8 mouse cellular contexts compared by ENCODE assay signal in the genomic region with DNA sequence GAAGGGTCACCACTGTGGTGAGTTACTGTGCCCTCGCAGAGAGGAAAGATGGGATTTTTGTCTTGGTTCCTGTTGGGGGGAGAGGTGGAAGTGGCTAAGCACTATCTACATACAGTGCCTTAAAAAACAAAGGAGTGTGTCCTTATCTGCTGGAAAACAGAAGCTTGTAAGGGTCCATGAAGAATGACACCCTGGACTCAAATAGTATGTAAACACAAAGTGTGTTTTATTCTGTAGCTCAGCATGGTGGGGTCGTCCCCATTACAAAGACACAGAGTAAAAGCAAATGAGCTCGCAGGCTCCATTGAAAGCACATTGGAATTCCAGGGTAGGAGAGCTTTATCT. TPM values are rescaled to one million over a fixed set of nuclear protein-coding genes. Genes with fewer than 3 reads are reported as not detected.
A peak's percentile ranks its signal among the peaks of the same experiment; 100 is the strongest.
DNase-seq lines count a peak whose midpoint lies in the region; ATAC-seq and TF ChIP-seq lines count a peak whose summit lies in the region.

No protein-coding gene starts in this region.

- H3K4me3 ChIP-seq in heart, embryonic 12.5 days = peak overlapping the region; percentile 73
- H3K4me3 ChIP-seq in G1E (ENCODE audit: low read depth, low read length) = peak overlapping the region; percentile 86
- H3K4me3 ChIP-seq in forebrain, embryonic 14.5 days (ENCODE audit: low read depth, low read length) = peak overlapping the region; percentile 68
- peak overlapping the region; percentile 92 for H3K4me3 ChIP-seq in liver, embryonic 16.5 days (ENCODE audit: low read depth, low read length)

- H3K27ac ChIP-seq in heart, embryonic 12.5 days (ENCODE audit: poor library complexity, severe bottlenecking) = peak overlapping the region; percentile 92
- H3K27ac ChIP-seq in forebrain, embryonic 14.5 days (ENCODE audit: low read depth, low read length) = 0 out of 2 replicates have a peak overlapping the region, but pooled peaks have one; percentile 80
- peak overlapping the region; percentile 93 for H3K27ac ChIP-seq in liver, embryonic 16.5 days (ENCODE audit: low read length)

- no peak for TF ChIP-seq CTCF in G1E (IDR thresholded peaks at IDR 0.05; ENCODE audit: low read depth, low read length)

- H3K27me3 ChIP-seq in heart, embryonic 12.5 days (replicated peaks) = no peaks in the 10 kb centered on the region
- no peaks in the 10 kb centered on the region for H3K27me3 ChIP-seq in G1E (ENCODE audit: insufficient read depth, low read length)
- H3K27me3 ChIP-seq in forebrain, embryonic 14.5 days (replicated peaks; ENCODE audit: control insufficient read depth, insufficient read depth, low read length) = no peaks in the 10 kb centered on the region
- H3K27me3 ChIP-seq in liver, embryonic 16.5 days (ENCODE audit: control insufficient read depth, insufficient read depth, low read depth, low read length) = no peaks in the 10 kb centered on the region

- H3K9me3 ChIP-seq in heart, embryonic 12.5 days (replicated peaks) = no peaks in the 10 kb centered on the region
- H3K9me3 ChIP-seq in G1E (replicated peaks) = no peaks in the 10 kb centered on the region
- no peaks in the 10 kb centered on the region for H3K9me3 ChIP-seq in forebrain, embryonic 14.5 days (replicated peaks; ENCODE audit: control insufficient read depth, low read length)
- H3K9me3 ChIP-seq in liver, embryonic 16.5 days (replicated peaks; ENCODE audit: control insufficient read depth, low read length) = no peaks in the 10 kb centered on the region

- peak overlapping the region; percentile 80 for H3K4me2 ChIP-seq in heart, embryonic 12.5 days
- H3K4me2 ChIP-seq in forebrain, embryonic 14.5 days (ENCODE audit: low read length) = peak overlapping the region; percentile 74
- peak overlapping the region; percentile 88 for H3K4me2 ChIP-seq in liver, embryonic 16.5 days (ENCODE audit: low read depth, low read length)

- H3K36me3 ChIP-seq in heart, embryonic 12.5 days = peaks cover 11% of the 10 kb centered on the region
- peaks cover 37% of the 10 kb centered on the region for H3K36me3 ChIP-seq in G1E (replicated peaks)
- no peaks in the 10 kb centered on the region for H3K36me3 ChIP-seq in forebrain, embryonic 14.5 days (ENCODE audit: control insufficient read depth, insufficient read depth, low read length)
- H3K36me3 ChIP-seq in liver, embryonic 16.5 days (ENCODE audit: control insufficient read depth, insufficient read depth) = no peaks in the 10 kb centered on the region

- H3K4me1 ChIP-seq in heart, embryonic 12.5 days (replicated peaks) = peaks cover 11% of the 10 kb centered on the region
- peaks cover 15% of the 10 kb centered on the region for H3K4me1 ChIP-seq in G1E (ENCODE audit: insufficient read depth, low read depth, low read length)
- H3K4me1 ChIP-seq in forebrain, embryonic 14.5 days (ENCODE audit: control insufficient read depth, insufficient read depth, low read length) = peaks cover 6% of the 10 kb centered on the region; the same call in 1 of the 2 replicates
- peaks cover 12% of the 10 kb centered on the region for H3K4me1 ChIP-seq in liver, embryonic 16.5 days (ENCODE audit: control insufficient read depth, low read depth, low read length)

- no peak for DNase-seq in heart, postnatal 4 days
- DNase-seq in G1E (ENCODE audit: low spot score) = no peak
- DNase-seq in forebrain, embryonic 14.5 days (ENCODE audit: low spot score) = no peak
- DNase-seq in ovary, postnatal 14 days (ENCODE audit: low spot score) = no peak
- no peak for DNase-seq in cerebellum, postnatal 4 days (ENCODE audit: low spot score in 2 of 2)

- WGBS in heart, embryonic 12.5 days = 26% methylated on average over 3 of the region's 3 CpGs
- 29% methylated on average over 3 of the region's 3 CpGs for WGBS in forebrain, embryonic 14.5 days
- WGBS in liver, embryonic 16.5 days (ENCODE audit: insufficient replicate concordance) = 9% methylated on average over 3 of the region's 3 CpGs

- H3K9ac ChIP-seq in heart, embryonic 12.5 days = peak overlapping the region; percentile 85
- H3K9ac ChIP-seq in forebrain, embryonic 14.5 days (ENCODE audit: low read length) = peak overlapping the region; percentile 85
- peak overlapping the region; percentile 96 for H3K9ac ChIP-seq in liver, embryonic 16.5 days (ENCODE audit: low read depth, low read length)

- 0 out of 2 replicates have a peak, but pooled peaks have one; percentile 4 for ATAC-seq in heart, embryonic 12.5 days (ENCODE audit: insufficient number of reproducible peaks, low FRiP score)
- no peak for ATAC-seq in G1E (ENCODE audit: extremely low read depth, insufficient number of reproducible peaks, low FRiP score, poor library complexity, severe bottlenecking)
- ATAC-seq in forebrain, embryonic 14.5 days = no peak
- no peak for ATAC-seq in liver, embryonic 16.5 days (ENCODE audit: low read depth)
- ATAC-seq in monocyte, adult 5-6 weeks (replicated peaks; ENCODE audit: insufficient number of reproducible peaks, low FRiP score, low TSS enrichment, poor library complexity, severe bottlenecking) = no peak

RNA-seq across cellular contexts. Expression of a gene that starts 0.8 kb away (rescaled TPM):
- 16.4 and 17.8 TPM in 2 replicates for polyA plus RNA-seq in heart, embryonic 12.5 days (2016; fragmentation: Nextera tagmentation; extraction: Ambion mirVana)
- total RNA-seq in heart, postnatal 4 days (2021) = 10 to 100 TPM; 10.2 to 11.3 TPM
- total RNA-seq in G1E (2014; fragmentation: Nextera tagmentation) (62.1 and 62.7 TPM in 2 replicates), G1E (2017) (39.2 and 39.8 TPM in 2 replicates)
- polyA plus RNA-seq in G1E (2012) = 2.8 and 4.8 TPM in 2 replicates
- polyA plus RNA-seq in forebrain, embryonic 14.5 days (2014; fragmentation: Nextera tagmentation; extraction: Ambion mirVana) = 18.2 and 18.4 TPM in 2 replicates
- polyA plus RNA-seq in liver, embryonic 16.5 days (2015; fragmentation: Nextera tagmentation; extraction: Ambion mirVana) = 5.8 and 6.1 TPM in 2 replicates
- 24.6 to 38.8 TPM (median 37.2 TPM) in 3 replicates for total RNA-seq in monocyte, adult 5-6 weeks (2017)

RNA-seq across cellular contexts. Expression of a gene that starts 45.0 kb away (rescaled TPM):
- 243 and 251 TPM in 2 replicates for polyA plus RNA-seq in heart, embryonic 12.5 days (2016; fragmentation: Nextera tagmentation; extraction: Ambion mirVana)
- 100 to 1,000 TPM; 173 to 183 TPM for total RNA-seq in heart, postnatal 4 days (2021)
- total RNA-seq in G1E (2014; fragmentation: Nextera tagmentation) = 473 and 606 TPM in 2 replicates
- total RNA-seq in G1E (2017) = 382 and 439 TPM in 2 replicates
- polyA plus RNA-seq in G1E (2012) = 20.2 and 23.4 TPM in 2 replicates
- polyA plus RNA-seq in forebrain, embryonic 14.5 days (2014; fragmentation: Nextera tagmentation; extraction: Ambion mirVana) = 260 and 276 TPM in 2 replicates
- polyA plus RNA-seq in liver, embryonic 16.5 days (2015; fragmentation: Nextera tagmentation; extraction: Ambion mirVana) = 139 and 155 TPM in 2 replicates
- 99.4 to 104 TPM (median 104 TPM) in 3 replicates for total RNA-seq in monocyte, adult 5-6 weeks (2017)

RNA-seq across cellular contexts. Expression of a gene that starts 45.3 kb away (rescaled TPM):
- polyA plus RNA-seq in heart, embryonic 12.5 days (2016; fragmentation: Nextera tagmentation; extraction: Ambion mirVana) = 33.2 and 34.1 TPM in 2 replicates
- 10 to 100 TPM; 19.3 to 21.0 TPM for total RNA-seq in heart, postnatal 4 days (2021)
- total RNA-seq in G1E (2014; fragmentation: Nextera tagmentation) = 48.1 and 49.3 TPM in 2 replicates
- 67.8 and 76.6 TPM in 2 replicates for total RNA-seq in G1E (2017)
- polyA plus RNA-seq in G1E (2012) = 21.9 and 26.2 TPM in 2 replicates
- 16.3 and 19.5 TPM in 2 replicates for polyA plus RNA-seq in forebrain, embryonic 14.5 days (2014; fragmentation: Nextera tagmentation; extraction: Ambion mirVana)
- polyA plus RNA-seq in liver, embryonic 16.5 days (2015; fragmentation: Nextera tagmentation; extraction: Ambion mirVana) = 18.0 and 20.1 TPM in 2 replicates
- 18.7 to 32.1 TPM (median 29.8 TPM) in 3 replicates for total RNA-seq in monocyte, adult 5-6 weeks (2017)
